In genomic region chr5:134176169-134176881, GRCm38 (mm10) we compare ENCODE assay signal across 8 mouse cellular contexts. TPM values are rescaled to one million over a fixed set of nuclear protein-coding genes. Genes with fewer than 3 reads are reported as not detected.
DNase-seq lines count a peak whose midpoint lies in the region; ATAC-seq lines count a peak whose summit lies in the region.

TSS of gene Rcc1l (minus strand) at chr5:134176774.

- H3K4me3 ChIP-seq in megakaryocyte, embryonic 14.5 days (replicated peaks), result peak within 1 kb of the TSS; percentile 93

- H3K36me3 ChIP-seq in megakaryocyte, embryonic 14.5 days (replicated peaks; ENCODE audit: low read length), result peaks cover 18% of the 10 kb centered on the region

- H3K9me3 ChIP-seq in megakaryocyte, embryonic 14.5 days, result no peaks in the 10 kb centered on the region

- DNase-seq in ZHBTc4 (ENCODE audit: low read depth, low spot score), result peak; percentile 92
- peak; percentile 68 to 75 for DNase-seq in gastrocnemius, adult 8-10 months (ENCODE audit: low spot score in 2 of 2)
- DNase-seq in hindlimb bud, embryonic 11.5 days (ENCODE audit: extremely low spot score, low read depth, low spot score), result peak; percentile 60
- peak; percentile 66 to 83 for DNase-seq in left cerebral cortex, adult 8-10 months (ENCODE audit: low spot score in 2 of 2)
- DNase-seq in right cerebral cortex, postnatal 10 days (ENCODE audit: low spot score in 2 of 2), result peak; percentile 94
- DNase-seq in urinary bladder, postnatal 25 days (ENCODE audit: low spot score), result peak; percentile 72

- peaks cover 82% of the 10 kb centered on the region for H3K4me1 ChIP-seq in megakaryocyte, embryonic 14.5 days

- H3K27me3 ChIP-seq in megakaryocyte, embryonic 14.5 days (replicated peaks), result no peaks in the 10 kb centered on the region

- peak; percentile 84 for ATAC-seq in common myeloid progenitor, adult 5-6 weeks (replicated peaks; ENCODE audit: low read depth, poor library complexity, severe bottlenecking)

RNA-seq across cellular contexts. Expression of gene Rcc1l, which starts in this region (rescaled TPM):
- total RNA-seq in common myeloid progenitor, adult 5-6 weeks (2017), result 10.0 and 14.2 TPM in 2 replicates
- total RNA-seq in gastrocnemius, adult 8-10 months (2022), result 10 to 100 TPM; 22.4 to 33.0 (median 28.5) TPM
- total RNA-seq in left cerebral cortex, adult 8-10 months (2022), result 10 to 100 TPM; 15.5 to 21.2 (median 16.8) TPM
- polyA plus RNA-seq in megakaryocyte, embryonic 14.5 days (2012; ENCODE audit: insufficient read depth, low replicate concordance), result 7.8 and 12.3 TPM in 2 replicates

Comparison
In these comparisons a context has a peak if more than half of its experiments do, and no peak if none do; other contexts are left out.
1. Peak in every context shown above with its lines: DNase-seq, ATAC-seq and H3K4me3 ChIP-seq.